Mouse (Mus musculus): ENCODE measurements around the gene Prkce. TPM values are rescaled to one million over a fixed set of nuclear protein-coding genes. Genes with fewer than 3 reads are reported as not detected.
A peak's percentile ranks its signal among the peaks of the same experiment; 100 is the strongest.

The Prkce gene
- total RNA-seq, 2 experiments from 2014 or later, result 1.7 to 3.8 TPM

DNA sequence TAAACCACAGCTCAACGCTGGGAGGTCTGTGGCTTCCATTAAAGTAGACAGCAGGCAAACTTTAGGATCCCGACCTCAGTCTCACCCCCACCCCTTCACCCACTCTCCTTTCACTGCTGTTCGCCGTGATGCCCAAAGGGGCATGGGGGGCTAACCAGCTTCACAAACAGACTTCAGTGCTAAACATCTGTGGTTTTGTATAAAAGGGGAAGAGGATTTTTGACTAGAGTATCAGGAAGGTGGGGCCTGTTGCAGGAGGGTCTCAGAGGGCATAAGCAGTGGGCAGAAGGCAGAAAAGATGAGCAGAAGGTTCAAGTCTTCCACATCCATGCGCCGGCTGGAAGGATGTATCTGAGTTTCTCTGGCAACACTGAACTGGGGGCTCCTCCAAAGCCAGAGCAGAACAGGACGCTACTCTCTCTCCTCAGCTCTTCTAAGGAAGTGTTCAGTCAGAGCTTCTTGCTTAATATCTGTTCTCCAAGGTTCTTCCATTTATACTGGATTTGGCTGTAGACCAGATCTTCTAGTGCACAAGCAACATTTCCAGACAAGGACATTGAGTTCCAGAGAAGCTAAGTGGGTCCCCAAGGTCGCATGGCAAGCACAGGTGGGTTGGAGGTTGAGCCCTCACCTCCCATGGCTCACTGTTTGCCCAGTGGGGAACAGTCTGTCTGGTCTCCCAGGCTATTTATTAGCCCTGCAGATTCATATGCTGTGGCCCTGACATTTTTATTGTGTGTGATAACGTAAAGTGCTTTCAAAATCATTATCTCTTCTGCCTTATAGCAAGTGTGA is 2.8 kb downstream of the Prkce start:
- no peak for ATAC-seq (replicated peaks; ENCODE audit: low FRiP score, low TSS enrichment, poor library complexity, severe bottlenecking)

DNA sequence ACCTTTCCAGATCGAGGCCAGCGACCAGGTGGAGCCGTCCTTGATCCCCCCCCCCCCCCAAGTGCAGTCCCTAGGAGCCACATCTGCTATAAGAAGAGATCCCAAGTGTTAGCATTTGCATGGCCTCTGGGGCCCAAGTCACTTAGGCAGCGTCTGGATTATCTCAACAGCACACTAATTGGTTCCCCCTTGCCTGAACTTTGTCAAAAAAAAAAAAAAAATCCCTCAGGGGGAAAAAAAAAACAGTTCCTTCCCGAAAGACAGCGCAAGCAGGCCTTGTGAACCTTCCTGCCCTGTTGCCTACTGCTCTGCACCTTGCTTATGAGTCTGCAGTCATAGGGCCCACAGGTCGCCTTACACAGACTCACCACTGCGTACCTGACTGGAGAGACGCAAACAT is 7.9 kb downstream of the Prkce start:
- no peak for ATAC-seq (replicated peaks; ENCODE audit: low FRiP score, low TSS enrichment, poor library complexity, severe bottlenecking)

DNA sequence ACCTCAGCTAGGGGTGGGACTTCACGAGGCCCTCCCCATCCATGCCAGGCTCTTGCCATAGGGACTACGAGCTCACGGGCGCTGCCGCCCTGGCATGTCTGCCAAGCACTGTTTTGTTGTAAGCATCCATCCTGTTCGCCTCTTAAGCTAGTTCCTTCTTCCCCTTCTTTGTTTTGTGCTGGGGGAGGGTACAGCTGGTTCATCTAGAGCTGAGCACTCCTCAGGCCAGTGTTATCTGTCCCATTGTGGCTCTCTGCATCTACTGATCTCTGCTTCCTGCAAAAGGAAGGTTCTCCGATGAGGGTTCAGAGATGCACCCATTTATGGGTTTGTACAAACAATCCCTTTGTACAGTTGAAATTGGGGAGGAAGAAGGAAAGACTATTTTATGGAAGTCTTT is 9.1 kb downstream of the Prkce start:
- 0 out of 2 replicates have a peak, but pooled peaks have one; percentile 17 for ATAC-seq (replicated peaks; ENCODE audit: low FRiP score, low TSS enrichment, poor library complexity, severe bottlenecking)

DNA sequence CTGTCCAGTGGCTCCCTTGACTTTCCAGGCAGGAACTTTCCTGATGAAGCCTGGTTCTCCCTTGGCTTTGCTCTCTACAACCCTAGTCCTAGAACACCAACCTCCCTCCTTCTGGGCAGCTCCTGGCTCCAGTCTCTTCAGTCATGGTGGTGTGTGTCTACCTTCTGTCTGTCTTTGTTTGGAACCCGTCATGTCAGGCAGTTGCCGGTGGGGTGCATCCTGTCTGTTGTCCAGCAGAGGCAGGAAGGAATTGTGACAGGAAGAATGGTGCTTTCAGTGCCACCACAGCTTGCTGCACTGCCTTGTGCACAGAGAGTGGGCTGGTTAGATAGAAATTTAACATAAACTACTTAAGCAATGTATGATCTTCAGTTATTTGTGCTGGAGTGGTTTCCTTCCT is 16.2 kb downstream of the Prkce start:
- ATAC-seq (replicated peaks; ENCODE audit: low FRiP score, low TSS enrichment, poor library complexity, severe bottlenecking), result no peak

DNA sequence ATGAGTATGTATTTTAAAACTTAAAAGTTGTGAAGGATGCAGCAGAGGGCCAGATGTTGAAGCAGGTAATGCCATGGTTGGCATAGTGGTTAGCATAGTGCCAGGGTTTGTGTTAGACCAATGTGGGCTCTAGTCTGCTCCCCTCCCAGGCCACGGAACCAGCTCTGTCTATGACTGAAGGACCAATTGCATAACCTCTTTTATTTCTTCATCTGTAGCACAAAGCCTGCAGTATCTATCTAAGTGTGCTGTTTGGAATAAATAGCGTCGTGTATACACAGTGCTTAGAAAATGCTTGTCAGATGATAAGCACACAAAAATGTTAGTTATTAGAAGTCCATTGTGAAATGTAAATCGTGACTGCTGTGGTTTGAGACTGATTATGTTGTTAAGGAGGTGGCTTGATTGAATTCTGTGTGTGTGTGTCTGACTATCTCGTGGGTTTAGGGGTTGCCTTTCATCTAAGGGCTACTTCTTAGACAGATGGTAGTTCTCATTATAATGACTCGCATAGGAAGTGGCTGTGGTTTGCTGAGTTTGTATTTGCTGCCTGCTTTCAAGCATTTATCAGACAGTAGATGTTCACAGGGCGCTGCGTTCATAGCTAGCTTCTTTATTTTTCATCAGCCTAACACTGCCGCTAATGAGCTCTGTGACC is 17.1 kb downstream of the Prkce start:
- peak; percentile 32; the same call in 1 of the 2 replicates for ATAC-seq (replicated peaks; ENCODE audit: low FRiP score, low TSS enrichment, poor library complexity, severe bottlenecking)

DNA sequence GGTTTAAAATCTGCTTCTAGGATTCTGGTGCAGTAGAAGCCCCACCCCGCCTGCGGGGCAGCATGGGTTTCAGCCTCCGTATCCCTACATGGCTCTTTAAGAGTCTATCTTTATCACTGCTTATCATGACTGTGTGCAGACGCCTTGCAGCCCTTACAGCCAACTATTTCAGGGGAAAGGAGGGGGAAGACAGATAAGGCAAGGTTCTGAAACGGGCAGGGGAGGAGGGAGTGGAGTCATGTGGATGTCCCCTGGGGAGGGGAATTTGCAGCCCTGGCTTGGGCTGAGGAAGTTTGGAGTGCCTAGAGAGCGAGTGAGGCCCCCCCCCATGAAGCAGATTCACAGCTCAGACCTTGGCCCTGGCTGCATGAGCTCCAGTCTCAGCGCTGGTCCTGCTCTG is 18.0 kb downstream of the Prkce start:
- peak; percentile 78 for ATAC-seq (replicated peaks; ENCODE audit: low FRiP score, low TSS enrichment, poor library complexity, severe bottlenecking)

DNA sequence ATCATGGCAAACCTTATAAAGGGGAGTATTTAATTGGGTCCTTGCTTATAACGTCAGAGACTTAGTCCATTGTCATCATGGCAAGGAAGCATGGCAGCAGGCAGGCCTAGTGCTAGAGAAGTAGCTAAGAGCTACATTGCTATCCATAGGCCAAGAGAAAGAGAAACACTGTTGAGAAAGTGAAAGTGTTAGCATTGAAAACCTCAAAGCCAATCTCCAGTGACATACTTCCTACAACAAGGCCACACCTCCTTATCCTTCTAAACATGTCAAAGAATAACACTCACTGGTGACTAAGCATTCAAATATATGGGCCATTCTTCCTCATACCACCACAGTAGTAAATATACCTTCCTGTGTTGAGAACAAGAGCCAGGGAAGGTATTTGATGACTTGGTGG is 20.2 kb downstream of the Prkce start:
- ATAC-seq (replicated peaks; ENCODE audit: low FRiP score, low TSS enrichment, poor library complexity, severe bottlenecking), result peak; percentile 48

DNA sequence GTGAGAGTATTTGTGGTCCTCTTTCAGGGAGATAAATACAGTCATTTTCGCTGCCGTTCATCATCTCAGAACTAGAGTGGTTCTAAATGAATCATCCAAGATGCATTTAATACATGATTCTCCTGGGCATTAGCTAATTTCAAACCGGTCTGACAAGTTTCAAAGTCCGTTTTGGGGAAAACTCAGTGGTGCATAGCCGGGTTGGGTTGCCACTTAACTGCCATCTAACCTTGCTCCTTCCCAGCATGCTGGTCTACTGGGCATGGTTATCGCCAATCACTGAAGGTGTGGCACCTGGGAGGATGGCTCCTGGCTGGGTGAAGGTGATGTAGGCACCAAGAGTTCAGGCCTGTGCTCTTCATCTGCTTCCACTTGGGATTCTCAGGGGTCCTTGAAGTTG is 26.4 kb downstream of the Prkce start:
- no peak for ATAC-seq (replicated peaks; ENCODE audit: low FRiP score, low TSS enrichment, poor library complexity, severe bottlenecking)

DNA sequence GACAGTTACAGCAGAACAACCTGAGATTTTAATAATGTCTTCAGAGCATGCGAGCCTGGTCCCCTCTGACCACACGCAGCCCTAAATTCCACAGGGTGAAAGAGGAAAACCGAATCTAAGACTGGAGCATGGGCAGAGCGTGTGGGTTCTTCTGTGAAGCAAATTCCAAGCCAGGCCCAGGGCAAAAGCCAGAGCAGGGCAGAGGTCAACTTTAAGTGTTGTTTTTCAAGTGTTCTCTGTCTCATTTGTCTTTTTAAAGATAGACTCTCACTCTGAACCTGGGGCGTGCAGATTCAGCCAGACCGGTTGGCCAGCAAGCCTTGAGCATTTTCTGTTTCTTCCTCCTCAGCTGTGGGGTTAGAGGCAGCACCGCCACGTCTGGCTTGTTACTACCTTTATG is 27.3 kb downstream of the Prkce start:
- no peak for ATAC-seq (replicated peaks; ENCODE audit: low FRiP score, low TSS enrichment, poor library complexity, severe bottlenecking)

DNA sequence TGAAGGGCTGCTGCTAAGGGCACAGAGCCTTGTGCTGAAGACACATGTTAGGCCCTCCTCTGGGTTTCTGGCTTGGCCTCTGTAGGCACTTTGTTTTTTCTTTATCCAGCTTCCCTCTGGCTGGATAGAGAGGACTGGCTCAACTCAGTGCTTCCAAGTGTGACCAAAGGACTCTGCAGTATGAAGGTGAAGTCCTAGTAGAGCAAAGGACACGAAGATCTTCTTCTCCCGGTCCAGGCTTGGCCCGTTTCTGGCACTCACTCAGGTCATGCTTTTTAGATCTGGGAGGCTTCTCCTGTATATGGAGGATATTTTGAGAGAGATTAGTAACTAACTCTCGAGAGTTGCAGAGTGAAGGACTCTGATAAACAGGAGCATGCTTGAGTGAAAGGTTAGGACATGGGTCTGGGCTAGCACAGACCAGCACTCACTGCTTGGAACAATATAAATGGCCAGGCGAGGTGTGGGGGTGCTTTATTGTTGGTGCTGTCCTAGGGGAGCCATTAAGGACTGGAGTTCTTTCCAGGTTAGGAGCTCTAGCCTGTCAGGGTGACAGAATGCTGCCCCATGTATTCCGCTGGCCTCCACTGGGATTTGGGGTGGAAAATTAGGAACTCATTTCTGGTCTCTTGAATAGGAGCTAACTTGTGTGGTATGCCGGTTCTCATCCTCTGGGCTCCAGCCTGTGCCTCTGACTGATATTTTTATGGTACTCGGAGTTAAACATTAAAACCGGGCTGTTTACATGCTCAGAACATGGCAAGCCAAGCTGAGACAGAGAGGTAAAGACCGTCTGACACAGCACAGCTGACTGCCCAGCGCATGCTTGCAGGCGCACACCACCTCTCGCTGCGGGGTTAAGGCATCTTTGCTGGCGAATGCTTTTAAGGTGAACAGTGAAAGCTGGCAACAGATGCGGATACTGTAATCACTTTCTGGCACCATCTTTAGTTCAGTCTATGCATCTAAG is 31.2 kb downstream of the Prkce start:
- ATAC-seq (replicated peaks; ENCODE audit: low FRiP score, low TSS enrichment, poor library complexity, severe bottlenecking), result no peak

DNA sequence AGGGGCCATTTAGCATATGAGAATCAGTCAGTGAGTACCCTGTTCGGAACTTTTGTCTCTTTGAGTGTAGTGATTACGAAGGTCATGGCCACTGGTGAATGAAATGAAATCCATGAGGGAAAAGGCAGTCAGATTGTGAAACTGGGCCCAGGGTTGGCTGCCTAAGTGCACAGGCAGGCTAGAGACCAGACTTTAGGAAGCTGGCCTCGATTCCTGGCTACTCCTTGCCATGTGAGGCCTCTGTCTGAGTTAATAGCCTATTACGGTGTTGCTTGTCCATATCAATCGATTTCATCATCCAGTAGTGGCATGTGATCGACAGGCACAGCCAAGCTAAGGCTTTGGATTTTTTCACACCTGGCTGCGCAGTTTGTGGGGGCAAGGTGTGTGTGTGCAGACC is 34.4 kb downstream of the Prkce start:
- ATAC-seq (replicated peaks; ENCODE audit: low FRiP score, low TSS enrichment, poor library complexity, severe bottlenecking), result no peak

DNA sequence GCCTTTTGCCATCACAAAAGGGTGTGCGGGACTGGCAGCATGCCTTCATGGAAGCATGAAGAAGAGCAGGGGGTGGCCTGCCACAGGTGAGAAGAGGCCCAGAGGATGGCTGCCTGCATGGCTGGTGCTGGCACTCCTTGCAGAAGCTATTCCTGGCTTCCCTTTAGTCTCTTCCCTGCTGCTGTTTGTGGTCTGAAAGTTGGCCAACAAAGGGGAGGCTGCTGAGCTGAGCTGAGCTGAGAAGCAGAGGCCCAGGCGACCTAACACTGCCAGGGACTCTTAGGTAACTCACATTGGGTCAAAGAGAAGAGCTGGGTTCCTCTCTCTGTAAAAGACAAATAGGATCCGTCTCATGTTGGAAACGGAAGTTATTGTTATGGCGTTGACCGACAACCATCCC is 35.4 kb downstream of the Prkce start:
- ATAC-seq (replicated peaks; ENCODE audit: low FRiP score, low TSS enrichment, poor library complexity, severe bottlenecking), result no peak

DNA sequence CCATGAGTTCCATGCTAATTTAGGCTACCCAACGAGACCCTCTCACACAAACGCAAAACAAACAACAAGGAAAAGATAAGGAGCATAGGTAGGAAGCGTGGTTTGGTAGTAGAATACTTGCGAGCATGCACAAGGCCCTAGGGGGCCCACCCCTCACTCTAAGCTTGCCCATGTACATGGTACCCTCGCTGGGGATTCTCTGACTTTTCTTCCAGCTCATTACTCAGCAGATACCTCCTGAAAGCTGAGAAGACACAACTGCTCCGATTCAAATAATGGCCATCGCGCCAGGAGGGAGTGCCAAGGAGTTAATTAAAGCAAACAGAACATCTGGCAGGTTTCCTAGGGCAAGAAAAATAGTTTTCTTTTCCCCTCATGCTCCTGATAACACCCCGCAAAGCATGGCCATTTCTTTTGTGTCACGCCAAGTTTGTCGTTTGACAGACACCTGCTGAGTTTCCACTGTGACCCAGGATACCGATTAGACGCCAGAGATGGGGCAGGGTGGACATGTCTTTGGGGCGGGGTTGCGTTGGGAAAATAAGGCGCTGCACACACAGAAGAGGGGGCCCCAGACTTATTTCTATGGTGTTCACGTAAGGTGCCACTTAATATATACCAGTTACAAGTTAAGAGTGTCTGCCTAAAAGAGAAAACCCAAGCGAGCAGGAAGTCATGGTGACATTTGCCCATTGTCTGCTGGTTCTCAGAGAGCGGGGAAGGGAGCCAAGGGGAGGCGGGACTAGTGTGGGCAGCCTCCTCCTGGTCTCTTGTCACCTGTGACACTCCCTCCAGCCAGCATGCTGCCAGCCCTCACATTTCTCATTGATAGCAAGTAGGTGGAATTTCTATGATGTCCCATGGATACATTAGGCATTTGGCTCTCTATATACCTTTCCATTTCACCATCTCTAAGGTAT is 36.2 kb downstream of the Prkce start:
- peak; percentile 39; the same call in 1 of the 2 replicates for ATAC-seq (replicated peaks; ENCODE audit: low FRiP score, low TSS enrichment, poor library complexity, severe bottlenecking)

DNA sequence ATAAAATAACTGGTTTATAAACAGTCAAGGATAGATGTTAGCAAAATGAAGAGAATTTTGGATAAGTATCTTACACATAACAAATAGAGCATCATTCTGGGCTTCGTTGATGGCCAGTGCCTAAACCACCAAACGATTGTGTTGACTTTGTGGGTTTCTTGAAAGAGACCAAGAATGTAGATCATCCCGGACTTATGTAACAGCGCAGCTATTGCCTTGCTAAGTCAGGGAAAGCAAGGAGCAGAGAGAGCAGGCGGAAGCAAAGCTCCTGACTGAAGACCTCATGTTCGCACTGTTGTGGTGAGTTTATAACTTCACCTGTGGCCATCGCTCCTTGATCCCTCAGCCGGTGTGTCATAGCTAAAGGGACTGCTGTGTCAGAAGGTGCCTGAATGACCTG is 38.7 kb downstream of the Prkce start:
- ATAC-seq (replicated peaks; ENCODE audit: low FRiP score, low TSS enrichment, poor library complexity, severe bottlenecking), result no peak

DNA sequence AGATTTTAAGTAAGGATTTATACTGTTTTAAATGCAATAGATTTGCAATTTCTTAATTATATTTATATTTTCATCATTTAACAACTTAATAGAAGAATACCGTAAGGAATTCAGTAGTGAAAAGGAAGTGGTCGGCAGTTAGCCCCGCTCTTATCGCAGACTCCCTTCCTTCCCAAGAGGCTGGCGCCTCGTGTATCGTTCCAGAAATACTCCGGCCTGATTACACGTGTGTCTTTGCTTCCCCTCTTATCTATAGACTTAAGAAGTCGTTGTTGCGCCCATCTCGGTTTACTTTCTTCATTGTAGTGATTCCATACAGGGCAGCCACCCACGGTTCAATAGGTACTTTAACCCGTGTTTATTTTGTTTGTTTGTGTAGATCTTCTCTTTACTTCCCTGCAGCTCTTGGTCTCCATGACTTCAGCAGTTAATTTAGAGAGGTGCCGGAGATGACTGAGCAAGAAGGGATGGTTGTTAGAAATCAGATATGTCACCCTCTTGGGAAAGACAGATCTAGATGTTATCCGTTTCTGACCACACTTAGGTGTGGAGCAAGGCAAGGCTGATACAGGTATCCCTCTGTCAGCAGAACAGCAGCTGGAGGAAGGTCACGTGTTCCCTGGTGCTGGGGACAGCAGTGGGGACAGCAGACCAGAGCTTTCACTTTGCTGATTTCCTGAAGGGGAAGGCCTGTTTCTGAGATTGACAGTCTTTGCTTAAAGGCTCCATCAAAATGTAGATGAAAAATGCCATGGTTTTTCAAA is 40.7 kb downstream of the Prkce start:
- peak; percentile 43; the same call in 1 of the 2 replicates for ATAC-seq (replicated peaks; ENCODE audit: low FRiP score, low TSS enrichment, poor library complexity, severe bottlenecking)

DNA sequence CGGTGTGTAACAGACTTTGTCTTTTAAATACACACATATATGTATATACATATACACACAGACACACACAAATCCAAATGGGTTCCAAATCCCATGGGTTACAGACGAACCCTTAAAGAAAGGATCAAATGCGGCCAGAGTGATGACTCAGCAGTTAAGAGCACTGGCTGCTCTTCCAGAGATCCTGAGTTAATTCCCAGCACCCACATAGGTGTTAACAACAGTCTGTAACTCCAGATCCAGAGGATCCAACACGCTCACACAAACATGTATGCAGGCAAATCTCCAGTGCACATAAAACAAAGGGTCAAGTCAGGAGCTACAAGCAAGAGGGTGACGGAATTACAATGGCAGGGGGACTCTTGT is 41.2 kb downstream of the Prkce start:
- ATAC-seq (replicated peaks; ENCODE audit: low FRiP score, low TSS enrichment, poor library complexity, severe bottlenecking), result no peak

DNA sequence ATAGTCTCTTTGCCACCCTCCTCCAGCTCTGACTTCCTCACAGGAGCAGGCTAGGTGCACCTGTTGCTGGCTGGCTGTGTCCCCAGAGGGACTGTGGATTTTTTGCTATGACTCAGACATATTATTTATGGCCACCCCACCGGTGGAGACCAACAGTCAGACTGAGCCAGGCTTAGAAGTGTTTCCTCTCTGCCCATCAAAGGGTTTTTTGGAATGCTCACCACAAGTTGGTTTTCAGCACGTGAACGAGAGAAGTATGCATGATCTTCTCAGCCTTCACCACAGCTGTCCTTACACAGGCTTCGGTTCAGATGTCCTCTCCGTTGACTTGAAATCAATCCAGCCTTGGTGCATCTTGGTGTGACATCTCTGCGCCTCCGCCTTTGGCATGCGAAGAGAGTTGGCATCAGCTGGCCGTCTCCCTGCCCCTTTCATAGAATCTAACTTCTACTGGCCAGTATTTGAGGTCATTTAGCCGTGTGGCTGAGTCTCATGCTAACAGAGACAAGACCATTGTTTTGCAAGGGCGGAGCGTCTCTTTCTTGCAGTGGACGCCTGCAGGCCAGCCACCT is 42.2 kb downstream of the Prkce start:
- ATAC-seq (replicated peaks; ENCODE audit: low FRiP score, low TSS enrichment, poor library complexity, severe bottlenecking), result no peak

DNA sequence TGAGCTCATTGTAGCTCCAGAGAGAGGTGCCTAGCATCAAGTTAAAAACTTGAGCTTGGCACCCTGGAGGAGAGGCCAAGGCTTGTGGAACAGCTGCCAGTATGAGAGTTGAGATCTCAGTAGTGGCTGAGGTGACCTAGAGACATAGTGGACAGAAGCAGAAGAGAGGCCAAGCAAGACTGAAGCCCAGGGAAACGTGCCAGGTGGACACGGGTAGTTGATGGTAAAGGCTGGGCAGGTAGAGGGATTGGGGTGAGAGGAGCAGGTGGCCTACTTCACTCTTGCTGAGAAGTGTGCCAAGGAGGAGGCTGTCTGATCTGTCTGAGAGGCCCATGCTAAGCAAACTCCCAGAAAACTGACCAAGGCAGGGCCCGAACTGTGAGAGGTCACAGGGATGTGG is 44.6 kb downstream of the Prkce start:
- ATAC-seq (replicated peaks; ENCODE audit: low FRiP score, low TSS enrichment, poor library complexity, severe bottlenecking), result no peak
